Mouse (Mus musculus) bone marrow macrophage, adult 2 months (primary cell): ENCODE data around the gene Dnah17.

Experiments
- CTCF ChIP-seq: IDR thresholded peaks from 2 replicates; pipeline ENCODE4 v1.5.1; 2012; ENCODE audit warnings: low read depth, mild to moderate bottlenecking, low read length, moderate library complexity
- POLR2A ChIP-seq: IDR thresholded peaks from 2 replicates; pipeline ENCODE4 v1.6.1; 2012; ENCODE audit warnings: mild to moderate bottlenecking, low read depth, low read length, borderline replicate concordance

GRCm38 (mm10) chr11:118166626-118167025 lies 36.2 kb upstream of the Dnah17 start:
- TF ChIP-seq CTCF = no peak
- no peak for TF ChIP-seq POLR2A
